Mouse (Mus musculus) heart, adult 2 months (tissue): ENCODE data around the gene Tnk2. TPM values are rescaled to one million over a fixed set of nuclear protein-coding genes. Genes with fewer than 3 reads are reported as not detected.

ENCODE experiments used
- DNase-seq, 2 experiments: peaks; one replicate each; pipeline ENCODE4 v3.0.0; 2021
- H3K27ac ChIP-seq: fragments of 200-600 bp; 2 replicates; pipeline ENCODE4 v1.8.1; 2022
- H3K27me3 ChIP-seq: fragments of 200-500 bp; 2 replicates; pipeline ENCODE4 v1.6.1; 2012; ENCODE audit warnings: mild to moderate bottlenecking, low read length, inconsistent platforms, mixed read lengths; ENCODE audit not compliant: control insufficient read depth, insufficient read depth
- H3K36me3 ChIP-seq: fragments of 200-500 bp; 2 replicates; pipeline ENCODE4 v1.6.1; 2012; ENCODE audit warnings: low read length, inconsistent platforms; ENCODE audit not compliant: control insufficient read depth, insufficient read depth
- H3K4me1 ChIP-seq: fragments of 200-500 bp; 2 replicates; pipeline ENCODE4 v1.6.1; 2011; ENCODE audit warnings: low read length; ENCODE audit not compliant: control insufficient read depth, insufficient read depth
- H3K4me3 ChIP-seq: fragments of 200-600 bp; 2 replicates; pipeline ENCODE4 v1.8.1; 2022
- H3K79me2 ChIP-seq: fragments of 200-500 bp; replicated peaks from 2 replicates; pipeline ENCODE4 v1.6.1; 2012; ENCODE audit warnings: mild to moderate bottlenecking, inconsistent platforms, low read length, moderate library complexity, mixed read lengths; ENCODE audit not compliant: control insufficient read depth, insufficient read depth
- H3K9ac ChIP-seq: fragments of 200-500 bp; 2 replicates; pipeline ENCODE4 v1.6.1; 2012; ENCODE audit warnings: low read depth, mild to moderate bottlenecking, control low read depth, inconsistent platforms, low read length, mixed read lengths
- CTCF ChIP-seq: fragments of 200-600 bp; IDR thresholded peaks from 2 replicates; pipeline ENCODE4 v1.8.1; 2022; ENCODE audit warnings: antibody characterized with exemption, mild to moderate bottlenecking, moderate library complexity
- EP300 ChIP-seq: fragments of 200-500 bp; IDR thresholded peaks from 2 replicates; pipeline ENCODE4 v1.6.1; 2011; ENCODE audit warnings: low read depth, low read length, control low read depth; ENCODE audit not compliant: insufficient read depth
- POLR2A ChIP-seq: fragments of 200-500 bp; IDR thresholded peaks from 2 replicates; pipeline ENCODE4 v1.6.1; 2011; ENCODE audit warnings: mild to moderate bottlenecking, low read depth, low read length, control low read depth; ENCODE audit not compliant: insufficient read depth
- WGBS: fragments of 180-500 bp; shearing (Covaris S2); methylation state at CpG from one replicate; pipeline ENCODE4 v1.1.7; 2018; 5-methylcytosine and 5-hydroxymethylcytosine counted together
- intact Hi-C: fragments of 180-260 bp; cut with DNase I; formaldehyde crosslinking; loops from one replicate; pipeline ENCODE4 v1.15.1; 2025
- polyA plus RNA-seq: library from polyadenylated mRNA; depleted of rRNA; stranded (reverse); fragments of >200 nt; gene quantifications from 2 replicates; pipeline ENCODE4 v1.2.3, GENCODE M21; 2012
- total RNA-seq, 2 experiments: library from RNA; stranded (reverse); gene quantifications; 2 replicates each; pipeline ENCODE4 v1.2.3; 2021

Gene Tnk2
- total and polyA plus RNA-seq, 3 experiments, result 17.8 to 37.0 (median 19.6) TPM

DNA sequence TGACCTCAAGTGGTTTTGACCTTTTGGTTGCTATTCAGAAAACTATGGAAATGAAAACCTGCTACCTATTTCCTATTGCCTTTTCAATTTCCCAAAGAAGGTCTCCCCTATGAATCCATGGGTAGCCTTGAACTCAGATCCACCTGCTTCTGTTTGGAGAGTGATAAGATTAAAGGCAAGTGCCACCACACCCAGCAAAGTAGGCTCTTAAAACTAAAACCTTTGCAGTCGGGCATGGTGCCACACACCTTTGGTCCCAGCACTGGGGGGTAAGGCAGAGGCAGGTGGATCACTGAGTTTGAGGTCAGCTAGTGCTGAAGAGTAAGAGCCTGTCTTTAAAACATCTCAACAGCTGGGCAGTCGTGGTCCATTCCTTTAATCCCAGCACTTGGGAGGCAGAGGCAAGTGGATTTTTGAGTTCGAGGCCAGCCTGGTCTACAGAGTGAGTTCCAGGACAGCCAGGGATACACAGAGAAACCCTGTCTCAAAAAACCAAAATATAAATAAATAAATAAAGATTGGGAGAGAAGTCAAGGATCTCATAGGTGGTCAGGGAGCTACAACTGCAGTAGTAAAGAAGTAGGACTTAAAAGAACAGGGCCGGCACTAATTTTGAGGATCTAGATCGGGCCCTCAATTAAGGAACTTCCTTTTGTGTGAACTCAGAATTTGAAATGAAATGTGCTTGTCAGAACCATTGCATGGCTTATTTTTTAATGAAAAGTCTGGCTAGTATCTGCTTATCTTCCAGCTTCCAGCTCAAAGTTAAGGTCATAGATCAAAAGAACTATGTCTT lies 33.0 kb upstream of the Tnk2 start:
- no peak overlapping the region for H3K27ac ChIP-seq
- peaks cover 4% of the 10 kb centered on the region for H3K36me3 ChIP-seq
- WGBS, result 68% methylated on average over 5 of the region's 5 CpGs
- intact Hi-C loops, result loop anchor here (10.0 kb wide), 1 partner anchor 666 kb away; the partner anchor contains the start of genes 0610012G03Rik and Ncbp2
- no peak overlapping the region for H3K4me3 ChIP-seq
- H3K4me1 ChIP-seq, result peaks cover 2% of the 10 kb centered on the region; the same call in 1 of the 2 replicates
- TF ChIP-seq POLR2A (no peak), CTCF (no peak), EP300 (no peak)
- DNase-seq, result no peak
- H3K79me2 ChIP-seq, result no peaks in the 10 kb centered on the region
- no peak overlapping the region for H3K9ac ChIP-seq
- no peaks in the 10 kb centered on the region for H3K27me3 ChIP-seq

DNA sequence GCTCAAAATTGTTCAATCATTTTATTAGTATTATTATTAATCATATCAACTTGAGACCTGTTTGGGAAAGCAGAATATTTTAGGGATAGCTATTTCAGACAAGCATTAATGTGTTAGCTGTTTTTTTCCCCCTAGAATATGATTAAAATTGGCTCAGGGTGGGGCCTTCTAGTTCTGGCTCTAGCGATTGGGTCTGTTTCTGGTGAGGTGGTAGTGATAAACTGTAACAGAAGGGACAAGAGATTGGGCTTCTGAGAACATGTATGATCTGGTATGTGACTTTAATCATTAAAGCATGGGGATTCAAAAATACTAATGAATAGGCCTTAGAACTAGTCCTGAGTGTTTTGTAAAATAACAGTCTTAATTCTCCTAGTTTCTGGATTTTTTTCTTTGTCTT lies 31.6 kb upstream of the Tnk2 start:
- no peak overlapping the region for H3K9ac ChIP-seq
- H3K4me1 ChIP-seq, result peaks cover 2% of the 10 kb centered on the region; the same call in 1 of the 2 replicates
- TF ChIP-seq CTCF (no peak), POLR2A (no peak), EP300 (no peak)
- H3K36me3 ChIP-seq, result peaks cover 4% of the 10 kb centered on the region
- no peaks in the 10 kb centered on the region for H3K79me2 ChIP-seq
- intact Hi-C loops, result loop anchor here (10.0 kb wide), 1 partner anchor 667 kb away; the partner anchor contains the start of genes 0610012G03Rik and Ncbp2
- no peaks in the 10 kb centered on the region for H3K27me3 ChIP-seq
- DNase-seq, result no peak
- 48% methylated on average over 1 of the region's 1 CpGs for WGBS
- H3K27ac ChIP-seq, result no peak overlapping the region
- no peak overlapping the region for H3K4me3 ChIP-seq

DNA sequence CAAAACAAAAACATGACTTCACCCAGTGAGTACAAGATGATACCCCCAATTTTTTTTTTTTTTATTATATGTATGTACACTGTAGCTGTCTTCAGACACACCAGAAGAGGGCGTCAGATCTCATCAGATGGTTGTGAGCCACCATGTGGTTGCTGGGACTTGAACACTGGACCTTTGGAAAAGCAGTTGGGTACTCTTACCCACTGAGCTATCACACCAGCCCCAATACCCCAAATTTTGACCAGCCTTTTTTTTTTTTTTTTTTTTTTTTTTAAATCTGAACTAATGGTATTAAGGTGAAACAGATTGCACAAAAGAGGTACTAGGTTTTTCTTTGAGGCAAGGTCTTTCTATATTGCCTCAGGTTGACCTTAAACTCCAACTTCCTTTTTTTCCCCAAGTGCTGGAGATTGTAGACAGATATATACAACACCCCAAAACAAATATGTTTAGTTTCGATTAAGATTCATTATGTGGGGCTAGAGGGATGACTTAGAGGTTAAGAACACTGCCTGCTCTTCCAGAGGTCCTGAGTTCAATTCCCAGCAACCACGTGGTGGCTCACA lies 30.3 kb upstream of the Tnk2 start:
- Histone ChIP-seq H3K4me1 (peaks cover 2% of the 10 kb centered on the region; the same call in 1 of the 2 replicates), H3K27me3 (no peaks in the 10 kb centered on the region), H3K27ac (no peak overlapping the region), H3K36me3 (peaks cover 4% of the 10 kb centered on the region), H3K79me2 (no peaks in the 10 kb centered on the region), H3K9ac (no peak overlapping the region), H3K4me3 (no peak overlapping the region)
- peak; percentile 8; the same call in 1 of the 2 replicates for TF ChIP-seq CTCF
- TF ChIP-seq POLR2A, result no peak
- 80% methylated on average over 3 of the region's 3 CpGs for WGBS
- intact Hi-C loops, result loop anchor here (10.0 kb wide), 1 partner anchor 669 kb away; the partner anchor contains the start of genes 0610012G03Rik and Ncbp2
- no peak for DNase-seq

DNA sequence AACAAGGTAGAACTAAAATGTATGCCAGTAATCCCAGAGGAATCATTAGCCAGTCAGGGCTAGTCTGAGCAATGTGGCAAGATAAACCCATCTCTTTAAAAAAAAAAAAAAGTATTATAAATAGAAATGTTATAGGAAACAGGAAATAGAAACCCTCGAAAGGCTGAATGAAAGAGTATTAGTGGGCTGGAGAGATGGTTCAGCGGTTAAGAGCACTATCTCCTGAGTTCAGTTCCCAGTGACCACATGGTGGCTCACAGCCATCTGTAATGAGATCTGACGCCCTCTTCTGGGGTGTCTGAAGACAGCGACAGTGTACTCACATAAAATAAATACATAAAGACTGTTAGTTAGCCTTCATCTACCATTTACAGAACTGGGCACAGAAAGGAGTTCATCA lies 29.6 kb upstream of the Tnk2 start:
- Histone ChIP-seq H3K36me3 (peaks cover 4% of the 10 kb centered on the region), H3K27ac (no peak overlapping the region), H3K9ac (no peak overlapping the region), H3K79me2 (no peaks in the 10 kb centered on the region), H3K4me3 (no peak overlapping the region), H3K4me1 (peaks cover 2% of the 10 kb centered on the region; the same call in 1 of the 2 replicates), H3K27me3 (no peaks in the 10 kb centered on the region)
- TF ChIP-seq EP300 (no peak), CTCF (peak; percentile 35), POLR2A (no peak)
- 32% methylated on average over 4 of the region's 4 CpGs for WGBS
- intact Hi-C loops, result loop anchor here (10.0 kb wide), 1 partner anchor 669 kb away; the partner anchor contains the start of genes 0610012G03Rik and Ncbp2
- no peak for DNase-seq

DNA sequence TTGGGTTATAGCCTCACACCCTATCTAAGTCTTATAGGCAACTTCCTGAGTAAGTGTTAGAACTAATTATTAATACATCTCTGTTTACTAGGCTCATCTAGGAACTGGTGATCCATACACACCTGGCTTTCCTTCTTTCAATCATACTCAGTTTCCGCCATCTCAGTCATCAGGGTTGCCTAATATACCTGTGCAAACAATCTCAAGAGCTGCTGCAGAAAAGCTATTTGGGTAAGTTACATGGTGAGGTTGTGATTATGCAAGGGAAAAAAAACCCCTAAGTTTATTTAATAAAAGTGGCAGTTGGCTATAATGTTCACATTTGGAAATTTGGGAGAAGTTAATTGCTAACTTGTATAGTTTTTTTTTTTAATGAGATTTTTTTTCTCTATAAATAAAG lies 24.7 kb upstream of the Tnk2 start:
- no peaks in the 10 kb centered on the region for H3K27me3 ChIP-seq
- no peak overlapping the region for H3K9ac ChIP-seq
- H3K4me1 ChIP-seq, result no peaks in the 10 kb centered on the region
- intact Hi-C loops, result loop anchor here (10.0 kb wide), 1 partner anchor 674 kb away; the partner anchor contains the start of genes 0610012G03Rik and Ncbp2
- peaks cover 6% of the 10 kb centered on the region for H3K36me3 ChIP-seq
- no peak for TF ChIP-seq CTCF
- TF ChIP-seq POLR2A, result no peak
- TF ChIP-seq EP300, result no peak
- no peaks in the 10 kb centered on the region for H3K79me2 ChIP-seq
- WGBS, result 98% methylated on average over 1 of the region's 1 CpGs
- DNase-seq, result no peak
- H3K27ac ChIP-seq, result no peak overlapping the region
- no peak overlapping the region for H3K4me3 ChIP-seq

DNA sequence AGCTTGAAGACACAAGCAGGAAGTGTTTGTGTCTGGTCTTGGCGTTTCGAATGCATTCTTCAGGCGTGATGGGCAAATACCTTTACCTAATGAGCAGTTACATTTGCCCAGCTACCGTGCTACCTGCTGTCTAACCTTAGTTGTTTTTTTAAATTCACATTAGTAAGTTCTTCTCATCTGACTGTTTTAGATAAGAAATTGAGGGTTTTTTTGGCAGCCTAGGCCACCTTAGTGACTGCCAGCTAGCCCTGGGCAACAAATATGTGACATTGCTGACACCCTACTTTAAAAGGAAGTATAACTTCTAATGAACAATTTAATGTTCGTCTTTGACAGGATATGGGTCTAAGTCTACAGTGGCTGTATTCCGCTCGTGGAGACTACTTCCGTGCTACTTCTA lies 15.5 kb upstream of the Tnk2 start:
- no peak overlapping the region for H3K27ac ChIP-seq
- TF ChIP-seq EP300 (no peak), POLR2A (no peak), CTCF (no peak)
- no peaks in the 10 kb centered on the region for H3K27me3 ChIP-seq
- H3K36me3 ChIP-seq, result peaks cover 6% of the 10 kb centered on the region
- no peaks in the 10 kb centered on the region for H3K4me1 ChIP-seq
- intact Hi-C loops, result no loop called here
- no peak overlapping the region for H3K4me3 ChIP-seq
- no peaks in the 10 kb centered on the region for H3K79me2 ChIP-seq
- WGBS, result 86% methylated on average over 8 of the region's 8 CpGs
- DNase-seq, result no peak
- no peak overlapping the region for H3K9ac ChIP-seq
